Mouse (Mus musculus): Measurements from ENCODE around the gene Cyb561a3.
A peak's percentile ranks its signal among the peaks of the same experiment; 100 is the strongest.

Cyb561a3 gene

GRCm38 (mm10) chr19:10591659-10592377, 14.8 kb downstream of the Cyb561a3 start:
- no peak for DNase-seq

GRCm38 (mm10) chr19:10598188-10598587, 21.2 kb downstream of the Cyb561a3 start:
- no peak for DNase-seq

DNA sequence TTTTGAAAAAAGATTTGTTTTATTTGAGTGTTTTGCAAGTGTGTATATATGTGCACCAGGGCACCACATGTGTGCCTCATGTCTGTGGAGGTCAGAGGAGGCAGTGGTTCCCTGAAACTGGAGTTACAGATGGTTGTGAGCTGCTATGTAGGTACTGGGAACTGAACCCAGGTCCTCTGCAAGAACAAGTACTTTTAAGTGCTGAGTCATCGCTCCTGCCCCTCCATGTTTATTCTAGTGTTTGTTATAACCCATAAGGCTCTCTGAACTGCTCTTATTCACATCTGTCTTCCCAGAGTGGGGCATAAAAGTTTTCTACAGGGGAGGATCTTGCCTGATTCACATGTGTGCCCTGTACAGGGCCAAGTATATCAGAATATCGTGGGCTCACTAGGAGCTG, 22.7 kb downstream of the Cyb561a3 start:
- DNase-seq: no peak

GRCm38 (mm10) chr19:10602247-10602769, 25.3 kb downstream of the Cyb561a3 start:
- DNase-seq: no peak

DNA sequence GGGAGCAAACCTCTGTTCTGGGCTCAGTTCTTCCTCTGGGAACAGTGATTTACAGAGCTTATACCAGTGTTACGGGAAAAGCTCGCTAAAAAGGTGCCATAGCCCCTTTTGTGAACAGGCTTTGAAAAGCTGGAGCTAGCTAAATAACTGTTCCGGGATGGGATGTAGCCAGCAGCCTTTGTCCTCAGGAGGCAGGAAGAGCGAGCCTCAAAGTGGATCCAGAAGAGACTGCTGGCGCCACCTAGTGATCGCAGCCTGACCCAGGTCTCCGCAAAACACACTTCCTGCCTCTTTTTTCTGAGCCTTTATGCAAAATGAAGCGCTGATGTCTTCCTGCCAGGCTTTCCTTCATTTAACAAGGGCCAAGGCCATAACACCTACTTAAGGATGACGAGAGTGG, 25.8 kb downstream of the Cyb561a3 start:
- DNase-seq: peak; percentile 85 to 87

GRCm38 (mm10) chr19:10603660-10604523, 26.9 kb downstream of the Cyb561a3 start:
- DNase-seq: no peak

- no peak for DNase-seq
Measured at GRCm38 (mm10) chr19:10604534-10604933, 27.6 kb downstream of the Cyb561a3 start.

GRCm38 (mm10) chr19:10605293-10605900, 28.4 kb downstream of the Cyb561a3 start, which contains the start of the genes Ddb1 and Tkfc:
Ddb1 (plus strand) TSS chr19:10605327.
Tkfc (minus strand) TSS chr19:10605654.
- peak; percentile 99 for DNase-seq

DNA sequence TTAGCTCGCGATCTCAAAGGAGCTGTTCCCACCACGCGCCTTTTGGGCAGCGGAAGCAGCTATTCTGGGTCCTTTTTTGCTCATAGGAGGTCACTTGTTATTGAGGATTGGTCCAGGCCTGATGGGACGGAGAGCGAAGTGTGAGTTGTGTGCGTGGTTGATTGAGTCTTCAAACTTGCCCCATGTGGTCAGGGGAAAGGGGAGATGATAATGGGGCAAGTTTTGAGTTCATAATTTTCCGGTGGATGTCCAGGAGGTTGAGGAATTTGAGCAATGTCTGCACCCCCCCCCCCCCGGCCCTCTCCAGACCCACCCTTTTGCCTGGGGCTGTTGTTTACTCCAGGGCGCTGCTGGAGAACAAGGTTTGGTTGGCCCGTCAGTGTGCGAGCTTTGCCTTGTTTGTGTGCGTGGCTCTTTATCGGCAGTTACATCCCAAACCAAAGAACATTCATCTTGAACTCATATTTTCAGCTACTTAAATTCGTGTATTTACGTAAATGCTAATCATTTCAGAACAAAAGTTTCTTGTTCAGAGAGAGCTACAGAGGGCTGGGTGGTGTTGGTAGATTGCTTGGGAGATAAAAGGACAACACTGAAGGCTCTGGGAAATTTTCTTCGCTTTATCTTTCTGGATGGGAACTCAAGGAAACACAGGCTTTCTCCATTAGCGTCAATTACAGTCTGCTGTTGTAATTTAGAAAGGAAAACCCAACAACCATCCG, 29.1 kb downstream of the Cyb561a3 start:
- DNase-seq: peak in 1 of 2 experiments; percentile 17

DNA sequence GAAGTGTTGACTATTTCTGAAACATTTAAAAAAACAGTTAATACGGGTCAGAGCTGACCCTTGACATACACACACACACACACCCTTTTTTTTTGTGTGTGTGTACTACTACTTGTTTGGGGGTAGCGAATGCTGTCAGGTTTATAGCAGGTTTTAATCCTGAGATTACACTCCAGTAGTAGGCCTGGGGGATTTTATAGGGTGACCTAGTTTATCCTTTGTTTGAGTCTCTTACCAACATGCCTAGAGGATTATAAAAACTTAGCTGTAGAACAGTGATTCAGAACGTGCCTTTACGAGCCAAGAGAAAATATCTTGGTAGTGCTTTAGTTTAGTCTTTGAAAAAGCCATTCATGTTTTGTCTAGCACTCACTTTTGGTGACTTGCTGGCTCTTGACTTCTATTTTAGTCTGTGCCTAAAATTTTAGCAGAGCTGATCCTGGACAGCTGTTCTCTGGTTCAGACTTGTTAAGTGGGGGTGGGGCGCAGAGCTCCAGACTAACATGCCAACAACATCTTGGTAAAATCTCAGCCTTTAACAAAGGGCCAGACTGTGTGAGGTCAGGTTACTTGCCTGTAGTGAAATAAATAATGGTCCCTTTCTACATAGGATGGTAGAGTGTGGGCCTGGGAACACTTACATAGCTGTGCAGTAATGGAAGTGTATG, 31.7 kb downstream of the Cyb561a3 start:
- no peak for DNase-seq

DNA sequence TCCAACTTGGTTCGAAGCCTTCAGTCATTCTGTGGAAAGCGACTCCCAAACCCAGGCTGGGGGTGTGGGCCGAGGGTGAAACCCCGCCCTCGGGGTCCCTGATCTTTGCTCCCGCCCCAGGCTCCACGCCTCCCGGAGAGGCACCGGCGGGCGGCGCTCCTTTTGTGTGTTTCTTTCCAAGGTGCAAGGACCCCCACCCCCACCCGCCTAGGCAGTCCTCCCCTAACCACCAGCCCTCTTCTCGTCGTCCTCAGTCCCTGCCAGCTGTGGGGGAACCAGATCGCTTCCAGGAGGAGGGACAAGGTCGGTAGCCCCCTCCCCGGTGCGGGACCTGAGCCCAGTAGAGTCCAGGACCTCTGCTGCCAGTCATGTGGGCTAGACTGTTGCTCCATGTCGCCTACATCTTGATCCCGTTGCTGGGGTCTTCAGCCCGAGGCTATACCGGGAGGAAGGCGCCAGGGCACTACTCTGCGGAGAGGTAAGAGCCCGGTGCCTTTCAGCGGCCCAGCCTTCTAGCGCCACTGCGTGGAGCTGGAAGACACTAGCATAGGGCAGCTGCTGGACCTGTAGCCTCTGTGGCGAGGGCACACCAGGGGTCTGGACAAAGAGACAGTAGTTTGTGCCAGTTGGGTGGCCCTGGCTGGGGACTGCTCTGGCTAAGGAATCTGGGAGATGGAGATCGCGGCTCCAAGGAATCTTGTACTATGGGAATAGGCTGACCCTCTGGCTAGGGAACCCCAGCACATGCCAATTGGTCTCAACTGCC, 57.3 kb downstream of the Cyb561a3 start, which contains the start of gene Vwce:
Gene Vwce, plus strand, starts transcription at position 108 of the 766 bp plus-strand sequence.
- DNase-seq: peak; percentile 10 to 18

DNA sequence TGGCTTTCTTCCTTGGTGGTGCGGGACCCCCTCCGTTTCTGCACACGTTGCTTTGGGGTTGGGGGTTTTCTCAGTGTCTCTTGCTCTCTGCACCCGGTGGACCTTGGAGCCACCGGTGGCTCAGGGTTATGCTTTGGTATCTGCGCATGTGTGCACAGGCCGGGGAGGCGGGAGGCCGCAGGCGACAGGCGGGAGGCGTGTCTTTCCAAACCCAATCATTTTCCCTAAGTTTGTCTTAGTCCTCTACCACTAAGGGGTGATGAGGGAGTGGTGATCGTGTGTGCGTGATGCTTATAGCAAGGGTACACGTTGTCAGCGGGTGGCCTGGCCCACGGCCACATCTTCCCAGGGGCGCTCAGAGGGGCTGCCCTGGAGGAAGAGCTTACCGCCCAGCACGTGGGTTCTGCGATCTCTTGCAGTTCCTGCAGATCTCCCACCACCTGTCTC, 57.9 kb downstream of the Cyb561a3 start:
- peak in 1 of 2 experiments; percentile 31 for DNase-seq

- DNase-seq: no peak
Measured at GRCm38 (mm10) chr19:10637840-10638239, 60.9 kb downstream of the Cyb561a3 start.

GRCm38 (mm10) chr19:10640080-10640479, 63.1 kb downstream of the Cyb561a3 start:
- no peak for DNase-seq

DNA sequence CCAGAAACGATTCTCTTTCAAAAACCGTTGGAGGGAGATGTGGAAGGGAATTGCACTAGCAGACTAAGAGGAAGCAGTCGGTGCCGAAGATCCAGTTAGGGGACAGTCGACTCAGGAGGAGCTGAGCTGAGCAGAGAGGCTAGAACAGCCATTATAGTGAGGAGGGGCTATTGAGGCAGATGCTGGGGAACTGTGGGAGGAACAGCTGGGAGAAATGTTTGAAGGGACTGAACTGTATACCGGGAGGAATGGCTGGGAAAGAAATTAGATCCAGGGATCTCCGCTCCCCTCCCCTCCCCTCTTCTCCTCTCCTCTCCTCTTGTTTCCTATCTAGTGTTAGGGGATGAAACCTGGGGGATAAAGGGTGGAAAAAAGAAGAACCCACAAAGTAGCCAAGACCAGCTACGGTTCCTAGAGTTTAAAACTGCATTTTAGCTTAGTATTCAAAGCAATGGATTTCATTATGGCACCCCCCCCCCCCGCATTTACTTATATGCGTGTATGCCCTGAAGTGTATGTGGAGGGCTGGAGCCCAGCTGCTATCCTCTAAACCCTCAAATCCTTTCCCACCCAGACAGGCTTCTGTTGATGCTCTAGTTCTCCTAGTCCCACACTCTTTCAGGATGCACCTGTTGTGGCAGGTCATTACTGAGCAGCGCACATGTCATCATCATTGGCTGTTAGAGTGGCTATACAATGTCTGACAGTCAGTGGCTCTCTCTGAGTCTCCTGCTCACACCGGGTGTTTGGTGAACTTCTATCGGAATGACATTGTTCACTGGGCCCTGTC, 63.8 kb downstream of the Cyb561a3 start:
- DNase-seq: no peak
